Mouse (Mus musculus) liver, adult (tissue): Measurements from ENCODE around the gene Gm10130.
"Not testable (repeated sequence)": the region's sequence is repeated elsewhere in the genome, so short reads cannot be mapped to it uniquely, and the experiment has no call there.

Source experiments
- GATA4 ChIP-seq: IDR thresholded peaks from 2 replicates; pipeline ENCODE4 v1.6.1; 2014; ENCODE audit warnings: mild to moderate bottlenecking, low read length; ENCODE audit not compliant: insufficient replicate concordance

The Gm10130 gene

GRCm38 (mm10) chr2:150323402-150323801 is at the start of gene Gm10130:
Gene Gm10130, plus strand, starts transcription at chr2:150323702.
- TF ChIP-seq GATA4, result no peak

- TF ChIP-seq GATA4, result no peak
Measured at GRCm38 (mm10) chr2:150293669-150294068, 29.8 kb upstream of the Gm10130 start.

- TF ChIP-seq GATA4, result no peak
Measured at GRCm38 (mm10) chr2:150299096-150299495, 24.4 kb upstream of the Gm10130 start.

- TF ChIP-seq GATA4, result no peak
Measured at GRCm38 (mm10) chr2:150307183-150307773, 16.2 kb upstream of the Gm10130 start.

GRCm38 (mm10) chr2:150316140-150316539 is 7.4 kb upstream of the Gm10130 start:
- no peak for TF ChIP-seq GATA4

GRCm38 (mm10) chr2:150318973-150319372 is 4.5 kb upstream of the Gm10130 start:
- no peak for TF ChIP-seq GATA4

- not testable (repeated sequence) for TF ChIP-seq GATA4
Measured at GRCm38 (mm10) chr2:150362113-150362877, 38.8 kb downstream of the Gm10130 start, which contains the start of gene 3300002I08Rik. Gene 3300002I08Rik, minus strand, starts transcription at chr2:150362765.

GRCm38 (mm10) chr2:150362878-150363229 is 39.4 kb downstream of the Gm10130 start:
- no peak for TF ChIP-seq GATA4

GRCm38 (mm10) chr2:150390198-150390597 is 66.7 kb downstream of the Gm10130 start:
- no peak for TF ChIP-seq GATA4
